Mouse (Mus musculus): ENCODE results near the gene Zc2hc1c. TPM values are rescaled to one million over a fixed set of nuclear protein-coding genes. Genes with fewer than 3 reads are reported as not detected.

Gene Zc2hc1c
- 1.7 and 2.4 TPM in 2 replicates for polyA plus RNA-seq (2015; fragmentation: Nextera tagmentation; extraction: Ambion mirVana)

DNA sequence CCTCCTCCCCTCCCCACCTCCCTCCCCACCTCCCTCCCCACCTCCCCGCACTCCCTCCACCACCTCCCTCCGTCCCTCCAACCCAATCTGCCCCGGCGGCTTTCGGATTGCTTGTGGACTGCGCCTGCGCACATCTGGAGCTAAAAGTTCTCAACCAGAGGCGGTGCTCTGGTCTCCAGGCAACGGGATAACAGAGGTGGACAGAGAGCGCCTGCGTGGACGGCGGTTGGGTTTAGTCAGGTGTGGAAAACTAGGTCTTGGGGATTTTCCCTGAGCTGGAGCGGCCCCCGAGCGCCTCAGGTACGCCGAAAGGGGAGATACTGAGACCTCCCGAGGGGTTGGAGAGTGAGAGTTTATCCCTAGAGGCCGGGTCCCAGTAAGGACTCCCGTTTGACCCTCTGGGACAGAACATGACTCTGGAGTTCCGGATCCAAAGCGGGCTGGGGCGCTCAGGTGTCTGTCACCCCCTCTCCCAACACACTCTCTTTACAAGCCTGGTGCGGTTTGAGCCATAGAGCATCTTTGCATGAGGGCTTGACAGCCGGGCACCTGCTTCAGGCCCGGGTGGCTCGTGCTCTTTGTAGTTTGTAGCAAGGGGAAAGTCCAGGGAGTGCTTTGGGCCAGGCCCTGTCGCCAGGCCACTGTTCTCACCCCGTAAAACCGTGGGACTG is at the start of gene Zc2hc1c:
Gene Zc2hc1c (plus strand): TSS at position 106 of the 671 bp plus-strand sequence.
- ATAC-seq (ENCODE audit: insufficient number of reproducible peaks, low FRiP score, low TSS enrichment, low read depth): peak; percentile 88
- H3K27ac ChIP-seq (replicated peaks): peak within 1 kb of the TSS; percentile 65
- H3K27me3 ChIP-seq: 0 out of 2 replicates have a peak, but pooled peaks cover 3% of the 10 kb centered on the region

DNA sequence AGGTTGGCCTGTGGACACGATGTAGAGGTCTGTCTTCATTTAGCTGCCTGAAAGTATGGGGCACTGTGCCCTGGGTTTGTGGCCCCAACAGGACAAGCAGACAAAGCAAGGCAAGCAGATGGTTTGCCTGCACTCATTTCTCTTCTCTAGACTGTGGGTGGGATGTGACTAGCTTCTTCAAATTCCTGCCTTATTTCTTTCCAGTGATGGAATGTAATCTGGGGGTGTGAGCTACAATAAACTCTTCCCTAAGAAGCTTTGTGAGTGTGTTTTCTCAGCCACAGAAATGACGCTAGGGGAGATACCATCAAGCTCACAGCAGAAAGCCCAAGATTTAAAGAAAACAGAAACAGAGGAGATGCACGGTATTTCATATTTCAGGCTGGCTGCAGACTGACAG is 36.3 kb upstream of the Zc2hc1c start:
- peaks cover 5% of the 10 kb centered on the region; the same call in 1 of the 2 replicates for H3K4me1 ChIP-seq
- no peaks in the 10 kb centered on the region for H3K27me3 ChIP-seq
- no peaks in the 10 kb centered on the region for H3K9me3 ChIP-seq (replicated peaks)
- H3K9ac ChIP-seq: no peak overlapping the region
- peaks cover 6% of the 10 kb centered on the region; the same call in 1 of the 2 replicates for H3K36me3 ChIP-seq
- no peak overlapping the region for H3K4me3 ChIP-seq (replicated peaks)
- WGBS: 65% methylated on average over 3 of the region's 3 CpGs
- H3K27ac ChIP-seq (replicated peaks): no peak overlapping the region
- no peak overlapping the region for H3K4me2 ChIP-seq (replicated peaks)
- ATAC-seq (ENCODE audit: insufficient number of reproducible peaks, low FRiP score, low TSS enrichment, low read depth): no peak

More for the DNA sequence above, at the start of gene Zc2hc1c:
- Histone ChIP-seq H3K4me1 (peaks cover 32% of the 10 kb centered on the region), H3K36me3 (no peaks in the 10 kb centered on the region), H3K9ac (peak within 1 kb of the TSS; percentile 35; the same call in 1 of the 2 replicates), H3K4me2 (replicated peaks) (peak within 1 kb of the TSS; percentile 78), H3K4me3 (replicated peaks) (peak within 1 kb of the TSS; percentile 51), H3K9me3 (replicated peaks) (no peaks in the 10 kb centered on the region)
- 3% methylated on average over 31 of the region's 31 CpGs for WGBS

- Histone ChIP-seq H3K9ac (no peak overlapping the region), H3K9me3 (replicated peaks) (no peaks in the 10 kb centered on the region), H3K27ac (replicated peaks) (peak overlapping the region; percentile 17; the same call in 1 of the 2 replicates), H3K27me3 (no peaks in the 10 kb centered on the region), H3K4me1 (0 out of 2 replicates have a peak, but pooled peaks cover 5% of the 10 kb centered on the region), H3K4me2 (replicated peaks) (no peak overlapping the region), H3K36me3 (no peaks in the 10 kb centered on the region), H3K4me3 (replicated peaks) (no peak overlapping the region)
- 52% methylated on average over 7 of the region's 7 CpGs for WGBS
- peak; percentile 67 for ATAC-seq (ENCODE audit: insufficient number of reproducible peaks, low FRiP score, low TSS enrichment, low read depth)
Observed at GRCm38 (mm10) chr12:85256074-85256751, 32.2 kb upstream of the Zc2hc1c start.

- H3K36me3 ChIP-seq: no peaks in the 10 kb centered on the region
- ATAC-seq (ENCODE audit: insufficient number of reproducible peaks, low FRiP score, low TSS enrichment, low read depth): no peak
- H3K9me3 ChIP-seq (replicated peaks): no peaks in the 10 kb centered on the region
- WGBS: 74% methylated on average over 7 of the region's 7 CpGs
- no peak overlapping the region for H3K4me2 ChIP-seq (replicated peaks)
- H3K27me3 ChIP-seq: no peaks in the 10 kb centered on the region
- 0 out of 2 replicates have a peak overlapping the region, but pooled peaks have one; percentile 9 for H3K27ac ChIP-seq (replicated peaks)
- no peak overlapping the region for H3K9ac ChIP-seq
- H3K4me1 ChIP-seq: 0 out of 2 replicates have a peak, but pooled peaks cover 5% of the 10 kb centered on the region
- no peak overlapping the region for H3K4me3 ChIP-seq (replicated peaks)
Observed at GRCm38 (mm10) chr12:85257008-85257639, 31.3 kb upstream of the Zc2hc1c start.

DNA sequence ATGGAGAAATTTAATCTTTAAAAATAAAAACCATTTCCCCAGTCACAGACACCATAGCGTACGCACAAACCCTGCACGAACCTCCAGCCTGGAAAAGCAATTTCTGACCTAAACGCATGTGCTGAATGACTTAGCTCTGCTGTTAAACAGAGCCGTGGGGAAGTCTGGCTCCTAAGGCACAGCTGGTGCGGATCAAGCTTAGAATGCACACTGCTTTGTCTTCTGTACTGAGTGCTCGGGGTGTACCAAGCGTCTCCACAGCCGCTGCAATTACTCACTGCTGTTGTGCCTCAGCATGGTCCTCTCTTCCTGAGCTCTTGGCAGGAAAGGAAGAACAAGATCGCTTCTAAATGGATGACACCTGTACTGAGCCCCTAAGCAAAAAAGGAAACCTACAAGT is 25.9 kb upstream of the Zc2hc1c start:
- Histone ChIP-seq H3K4me2 (replicated peaks) (no peak overlapping the region), H3K27ac (replicated peaks) (peak overlapping the region; percentile 69), H3K9ac (no peak overlapping the region), H3K4me1 (peaks cover 12% of the 10 kb centered on the region), H3K9me3 (replicated peaks) (no peaks in the 10 kb centered on the region), H3K27me3 (no peaks in the 10 kb centered on the region), H3K36me3 (no peaks in the 10 kb centered on the region), H3K4me3 (replicated peaks) (no peak overlapping the region)
- ATAC-seq (ENCODE audit: insufficient number of reproducible peaks, low FRiP score, low TSS enrichment, low read depth): peak; percentile 85; the same call in 1 of the 2 replicates
- WGBS: 20% methylated on average over 10 of the region's 10 CpGs

DNA sequence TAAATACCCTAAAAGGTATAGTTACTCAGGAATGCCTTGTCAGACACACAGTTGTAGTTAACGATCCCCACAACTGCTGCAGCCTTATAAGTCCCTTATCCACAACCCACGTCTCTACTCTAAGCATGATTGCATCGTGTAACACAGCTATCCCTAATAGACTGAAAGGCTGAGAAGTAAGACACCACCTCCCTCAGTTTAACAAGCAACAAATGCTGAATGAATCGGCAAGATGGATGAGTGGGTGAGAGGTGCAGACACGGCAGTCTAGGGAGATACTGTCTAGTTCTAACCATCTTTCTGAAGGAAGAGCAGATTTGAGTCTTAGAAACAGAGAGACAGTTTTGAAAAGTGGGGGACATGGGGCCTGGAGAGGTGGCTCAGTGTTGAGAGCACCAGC is 25.2 kb upstream of the Zc2hc1c start:
- no peak for ATAC-seq (ENCODE audit: insufficient number of reproducible peaks, low FRiP score, low TSS enrichment, low read depth)
- no peaks in the 10 kb centered on the region for H3K36me3 ChIP-seq
- no peaks in the 10 kb centered on the region for H3K27me3 ChIP-seq
- no peak overlapping the region for H3K9ac ChIP-seq
- peak overlapping the region; percentile 69 for H3K27ac ChIP-seq (replicated peaks)
- 56% methylated on average over 5 of the region's 5 CpGs for WGBS
- peaks cover 12% of the 10 kb centered on the region for H3K4me1 ChIP-seq
- no peak overlapping the region for H3K4me2 ChIP-seq (replicated peaks)
- no peak overlapping the region for H3K4me3 ChIP-seq (replicated peaks)
- H3K9me3 ChIP-seq (replicated peaks): no peaks in the 10 kb centered on the region

DNA sequence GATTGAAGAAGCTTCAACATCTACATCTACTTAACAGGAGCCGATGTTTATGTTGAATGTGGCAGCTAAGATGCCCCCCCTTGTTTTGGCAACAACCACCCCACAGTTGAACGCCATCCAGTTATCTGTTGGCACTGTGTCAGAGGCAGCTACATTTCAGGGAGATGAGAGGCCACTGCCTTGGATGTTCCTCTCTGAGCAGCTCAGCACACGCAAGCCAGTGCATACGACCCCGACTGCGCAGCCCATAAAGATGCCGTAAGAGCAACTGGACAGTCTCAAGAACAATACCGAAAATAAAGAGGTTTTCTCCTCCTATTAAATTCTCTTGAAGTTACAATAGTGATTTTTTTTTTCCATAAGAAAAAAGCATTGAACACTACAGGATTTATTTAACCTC is 23.9 kb upstream of the Zc2hc1c start:
- H3K4me2 ChIP-seq (replicated peaks): no peak overlapping the region

DNA sequence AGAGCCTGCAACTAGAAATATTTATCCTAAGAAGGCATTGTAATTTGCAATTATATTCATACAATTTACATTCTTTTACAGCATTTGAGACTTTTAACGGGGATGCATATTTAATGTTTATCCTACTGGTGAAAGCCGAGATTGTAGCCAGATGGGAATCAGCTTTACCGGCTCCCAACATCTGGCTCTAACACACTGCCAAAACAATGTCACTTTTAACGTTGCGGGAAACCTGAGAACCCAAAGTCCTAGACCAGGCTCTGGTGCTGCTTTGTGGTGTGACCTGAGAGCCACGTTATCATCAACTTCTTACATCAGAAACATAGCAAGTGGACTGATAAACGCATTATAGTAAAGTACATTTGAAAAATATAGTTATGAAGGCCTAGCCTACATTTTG is 23.5 kb upstream of the Zc2hc1c start:
- no peaks in the 10 kb centered on the region for H3K36me3 ChIP-seq
- whole genome bisulfite sequencing: 18% methylated on average over 7 of the region's 7 CpGs
- no peak overlapping the region for H3K4me2 ChIP-seq (replicated peaks)
- H3K4me1 ChIP-seq: peaks cover 23% of the 10 kb centered on the region
- H3K27me3 ChIP-seq: no peaks in the 10 kb centered on the region
- H3K9me3 ChIP-seq (replicated peaks): no peaks in the 10 kb centered on the region
- H3K9ac ChIP-seq: no peak overlapping the region
- no peak for ATAC-seq (ENCODE audit: insufficient number of reproducible peaks, low FRiP score, low TSS enrichment, low read depth)
- no peak overlapping the region for H3K27ac ChIP-seq (replicated peaks)
- H3K4me3 ChIP-seq (replicated peaks): no peak overlapping the region

More for the DNA sequence above, 23.9 kb upstream of the Zc2hc1c start:
- peak overlapping the region; percentile 48 for H3K27ac ChIP-seq (replicated peaks)
- no peak overlapping the region for H3K9ac ChIP-seq
- no peaks in the 10 kb centered on the region for H3K36me3 ChIP-seq
- H3K27me3 ChIP-seq: no peaks in the 10 kb centered on the region
- ATAC-seq (ENCODE audit: insufficient number of reproducible peaks, low FRiP score, low TSS enrichment, low read depth): peak; percentile 64; the same call in 1 of the 2 replicates
- H3K4me1 ChIP-seq: peaks cover 21% of the 10 kb centered on the region
- WGBS: 40% methylated on average over 8 of the region's 8 CpGs
- H3K9me3 ChIP-seq (replicated peaks): no peaks in the 10 kb centered on the region
- no peak overlapping the region for H3K4me3 ChIP-seq (replicated peaks)

DNA sequence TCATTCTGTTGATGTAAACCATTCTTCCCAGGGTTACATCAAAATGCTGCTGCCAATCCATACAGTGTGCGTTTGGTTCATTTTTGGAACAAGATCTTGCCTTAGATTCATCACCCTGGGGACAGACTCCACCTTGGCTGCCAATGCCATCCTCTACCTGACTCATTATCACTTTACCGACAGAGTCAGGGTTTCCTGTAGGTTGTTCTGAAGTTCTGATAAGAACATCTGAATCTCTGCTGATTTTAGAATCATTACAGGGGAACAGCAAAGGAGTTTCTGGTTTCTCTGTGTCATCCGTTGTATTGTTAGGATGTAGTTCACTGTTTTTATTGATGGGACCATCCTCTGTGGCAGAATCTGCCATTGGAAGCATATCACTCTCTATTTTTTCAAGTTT is 22.1 kb upstream of the Zc2hc1c start:
- H3K27me3 ChIP-seq: no peaks in the 10 kb centered on the region
- no peak for ATAC-seq (ENCODE audit: insufficient number of reproducible peaks, low FRiP score, low TSS enrichment, low read depth)
- 87% methylated on average over 3 of the region's 3 CpGs for WGBS
- peaks cover 36% of the 10 kb centered on the region for H3K4me1 ChIP-seq
- no peak overlapping the region for H3K9ac ChIP-seq
- no peaks in the 10 kb centered on the region for H3K9me3 ChIP-seq (replicated peaks)
- no peak overlapping the region for H3K4me3 ChIP-seq (replicated peaks)
- no peak overlapping the region for H3K4me2 ChIP-seq (replicated peaks)
- no peaks in the 10 kb centered on the region for H3K36me3 ChIP-seq
- H3K27ac ChIP-seq (replicated peaks): no peak overlapping the region

- WGBS: 21% methylated on average over 3 of the region's 3 CpGs
- ATAC-seq (ENCODE audit: insufficient number of reproducible peaks, low FRiP score, low TSS enrichment, low read depth): no peak
Observed at GRCm38 (mm10) chr12:85269821-85270220, 18.6 kb upstream of the Zc2hc1c start.

DNA sequence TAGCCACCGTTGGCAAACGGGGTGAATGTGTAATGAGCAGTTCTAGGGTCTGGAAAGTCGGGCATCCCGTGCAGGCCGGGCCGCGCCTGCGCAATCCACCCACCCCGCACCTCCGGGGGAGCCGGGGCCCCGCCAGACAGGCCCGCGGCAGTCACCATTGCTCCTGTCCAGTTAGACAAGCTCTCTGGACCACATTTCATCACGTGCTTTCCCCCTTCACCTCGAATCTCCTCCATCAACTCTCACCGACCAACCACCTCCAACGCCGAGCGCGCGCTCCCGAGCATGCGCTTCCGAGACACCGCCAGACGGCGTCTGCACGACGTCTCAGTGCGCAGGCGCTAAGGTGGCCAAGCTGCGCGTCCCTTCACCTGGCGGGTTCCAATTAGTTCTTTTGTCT is 18.1 kb upstream of the Zc2hc1c start, which contains the start of gene Mlh3:
Gene Mlh3 (minus strand): TSS at position 281 of the 400 bp plus-strand sequence.
- WGBS: 2% methylated on average over 35 of the region's 35 CpGs
- peak within 1 kb of the TSS; percentile 28 for H3K9ac ChIP-seq

More at GRCm38 (mm10) chr12:85269821-85270220, 18.6 kb upstream of the Zc2hc1c start:
- H3K9ac ChIP-seq: no peak overlapping the region
- H3K27me3 ChIP-seq: no peaks in the 10 kb centered on the region
- H3K4me2 ChIP-seq (replicated peaks): peak overlapping the region; percentile 54
- H3K4me1 ChIP-seq: peaks cover 38% of the 10 kb centered on the region
- H3K27ac ChIP-seq (replicated peaks): peak overlapping the region; percentile 87; the same call in 1 of the 2 replicates
- 0 out of 2 replicates have a peak, but pooled peaks cover 3% of the 10 kb centered on the region for H3K36me3 ChIP-seq
- H3K9me3 ChIP-seq (replicated peaks): no peaks in the 10 kb centered on the region
- peak overlapping the region; percentile 62 for H3K4me3 ChIP-seq (replicated peaks)

More for the DNA sequence above, 18.1 kb upstream of the Zc2hc1c start, which contains the start of gene Mlh3:
- Histone ChIP-seq H3K27ac (replicated peaks) (peak within 1 kb of the TSS; percentile 87), H3K27me3 (no peaks in the 10 kb centered on the region), H3K4me3 (replicated peaks) (peak within 1 kb of the TSS; percentile 62), H3K4me1 (peaks cover 33% of the 10 kb centered on the region), H3K36me3 (0 out of 2 replicates have a peak, but pooled peaks cover 4% of the 10 kb centered on the region), H3K9me3 (replicated peaks) (no peaks in the 10 kb centered on the region), H3K4me2 (replicated peaks) (peak within 1 kb of the TSS; percentile 54)
- peak; percentile 76; the same call in 1 of the 2 replicates for ATAC-seq (ENCODE audit: insufficient number of reproducible peaks, low FRiP score, low TSS enrichment, low read depth)
